In the genomic region with DNA sequence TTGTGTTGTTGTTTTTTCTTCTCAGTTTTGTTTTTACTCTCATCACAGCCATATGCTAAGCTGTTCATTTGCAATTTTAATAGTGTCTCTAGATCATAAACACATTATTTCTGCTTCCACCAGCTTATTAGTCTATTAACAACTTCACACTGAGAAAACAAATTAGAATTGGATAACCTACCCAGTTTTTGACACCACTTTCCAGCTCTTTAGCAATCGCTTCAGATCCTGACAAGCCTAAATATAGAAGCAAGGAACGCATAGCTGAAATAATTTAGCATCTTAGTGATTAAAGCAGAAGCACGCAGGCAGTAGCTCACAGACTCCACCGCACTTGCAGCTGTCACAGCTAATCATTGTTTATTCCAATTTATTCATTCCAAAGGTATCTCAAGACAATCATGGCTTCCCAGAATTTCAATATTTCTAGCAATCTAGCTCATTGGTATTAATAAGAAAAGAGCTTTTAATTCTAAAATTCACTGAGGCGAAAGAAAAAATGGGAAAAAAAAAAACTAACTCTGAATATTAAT, we compare ENCODE assay signal across 23 mouse cellular contexts.
A peak's percentile ranks its signal among the peaks of the same experiment; 100 is the strongest.
DNase-seq lines count a peak whose midpoint lies in the region; ATAC-seq lines count a peak whose summit lies in the region.
"Had no signal": no experiment of that assay in that cellular context is flagged by ENCODE, and none has a peak within 500 bp of the region (broad histone marks: within the 10 kb centered on the region; RNA-seq: fewer than 3 reads in every experiment).

No protein-coding gene starts in this region.

- H3K27me3 ChIP-seq in embryonic facial prominence, embryonic 14.5 days (replicated peaks; ENCODE audit: control insufficient read depth, insufficient read depth, low read length) = no peaks in the 10 kb centered on the region
- no peaks in the 10 kb centered on the region for H3K27me3 ChIP-seq in embryonic facial prominence, embryonic 10.5 days (replicated peaks; ENCODE audit: low read depth, poor library complexity, severe bottlenecking)
- no peaks in the 10 kb centered on the region for H3K27me3 ChIP-seq in heart, embryonic 13.5 days (replicated peaks)
- H3K27me3 ChIP-seq in midbrain, embryonic 11.5 days (ENCODE audit: control insufficient read depth, insufficient read depth, low read length) = no peaks in the 10 kb centered on the region
- H3K27me3 ChIP-seq in midbrain, embryonic 10.5 days (ENCODE audit: low read depth, poor library complexity, severe bottlenecking) = no peaks in the 10 kb centered on the region
- H3K27me3 ChIP-seq: intestine, embryonic 15.5 days; kidney, embryonic 15.5 days; neural tube, embryonic 15.5 days; Patski had no signal

- H3K4me2 ChIP-seq in embryonic facial prominence, embryonic 14.5 days (ENCODE audit: low read depth, low read length) = no peak overlapping the region
- H3K4me2 ChIP-seq in heart, embryonic 13.5 days = peak overlapping the region; percentile 43
- no peak overlapping the region for H3K4me2 ChIP-seq in midbrain, embryonic 11.5 days
- H3K4me2 ChIP-seq: hindbrain, embryonic 14.5 days; intestine, embryonic 15.5 days; kidney, embryonic 15.5 days; liver, embryonic 11.5 days; neural tube, embryonic 15.5 days had no signal

- no peaks in the 10 kb centered on the region for H3K36me3 ChIP-seq in embryonic facial prominence, embryonic 14.5 days (ENCODE audit: control insufficient read depth, insufficient read depth, low read length)
- H3K36me3 ChIP-seq in embryonic facial prominence, embryonic 10.5 days (replicated peaks) = no peaks in the 10 kb centered on the region
- H3K36me3 ChIP-seq in heart, embryonic 13.5 days = no peaks in the 10 kb centered on the region
- H3K36me3 ChIP-seq in midbrain, embryonic 11.5 days (ENCODE audit: control insufficient read depth, insufficient read depth, low read length) = no peaks in the 10 kb centered on the region
- H3K36me3 ChIP-seq in midbrain, embryonic 10.5 days = no peaks in the 10 kb centered on the region
- H3K36me3 ChIP-seq: intestine, embryonic 15.5 days; kidney, embryonic 15.5 days; neural tube, embryonic 15.5 days had no signal

- no peak overlapping the region for H3K4me3 ChIP-seq in embryonic facial prominence, embryonic 14.5 days (ENCODE audit: low read depth, low read length)
- no peak overlapping the region for H3K4me3 ChIP-seq in embryonic facial prominence, embryonic 10.5 days
- H3K4me3 ChIP-seq in heart, embryonic 13.5 days = no peak overlapping the region
- no peak overlapping the region for H3K4me3 ChIP-seq in midbrain, embryonic 11.5 days (ENCODE audit: low read depth, low read length)
- H3K4me3 ChIP-seq in midbrain, embryonic 10.5 days = no peak overlapping the region
- H3K4me3 ChIP-seq: gastrocnemius, adult 2 months; intestine, embryonic 15.5 days; kidney, embryonic 15.5 days; neural tube, embryonic 15.5 days had no signal

- 54% methylated on average over 5 of the region's 5 CpGs for WGBS in embryonic facial prominence, embryonic 14.5 days
- WGBS in embryonic facial prominence, embryonic 10.5 days = 74% methylated on average over 5 of the region's 5 CpGs
- WGBS in heart, embryonic 13.5 days = 39% methylated on average over 5 of the region's 5 CpGs
- WGBS in midbrain, embryonic 11.5 days = 88% methylated on average over 5 of the region's 5 CpGs
- WGBS in midbrain, embryonic 10.5 days = 91% methylated on average over 5 of the region's 5 CpGs

- no peaks in the 10 kb centered on the region for H3K4me1 ChIP-seq in embryonic facial prominence, embryonic 14.5 days (ENCODE audit: control insufficient read depth, insufficient read depth, low read length)
- no peaks in the 10 kb centered on the region; the same call in 1 of the 2 replicates for H3K4me1 ChIP-seq in embryonic facial prominence, embryonic 10.5 days
- peaks cover 46% of the 10 kb centered on the region for H3K4me1 ChIP-seq in heart, embryonic 13.5 days
- H3K4me1 ChIP-seq in midbrain, embryonic 11.5 days (ENCODE audit: control insufficient read depth, insufficient read depth, low read length) = no peaks in the 10 kb centered on the region
- H3K4me1 ChIP-seq in midbrain, embryonic 10.5 days = peaks cover 2% of the 10 kb centered on the region; the same call in 1 of the 2 replicates
- H3K4me1 ChIP-seq: intestine, embryonic 15.5 days; kidney, embryonic 15.5 days; neural tube, embryonic 15.5 days had no signal

- H3K27ac ChIP-seq in embryonic facial prominence, embryonic 14.5 days (replicated peaks; ENCODE audit: low read depth, low read length) = no peak overlapping the region
- no peak overlapping the region for H3K27ac ChIP-seq in embryonic facial prominence, embryonic 10.5 days (replicated peaks)
- H3K27ac ChIP-seq in heart, embryonic 13.5 days (replicated peaks) = peak overlapping the region; percentile 88
- no peak overlapping the region for H3K27ac ChIP-seq in midbrain, embryonic 11.5 days (ENCODE audit: low read depth, low read length)
- no peak overlapping the region for H3K27ac ChIP-seq in midbrain, embryonic 10.5 days (replicated peaks)
- H3K27ac ChIP-seq: gastrocnemius, adult 2 months; hindbrain, embryonic 14.5 days; intestine, embryonic 15.5 days; kidney, embryonic 15.5 days; neural tube, embryonic 15.5 days had no signal

- H3K9me3 ChIP-seq in embryonic facial prominence, embryonic 14.5 days (ENCODE audit: control insufficient read depth, low read length) = no peaks in the 10 kb centered on the region
- H3K9me3 ChIP-seq in embryonic facial prominence, embryonic 10.5 days = no peaks in the 10 kb centered on the region
- H3K9me3 ChIP-seq in heart, embryonic 13.5 days = no peaks in the 10 kb centered on the region
- H3K9me3 ChIP-seq in midbrain, embryonic 11.5 days (ENCODE audit: control insufficient read depth, low read length) = no peaks in the 10 kb centered on the region
- no peaks in the 10 kb centered on the region for H3K9me3 ChIP-seq in midbrain, embryonic 10.5 days (replicated peaks)
- H3K9me3 ChIP-seq: intestine, embryonic 15.5 days; kidney, embryonic 15.5 days; neural tube, embryonic 15.5 days had no signal

- DNase-seq in embryonic facial prominence, embryonic 14.5 days (ENCODE audit: low spot score) = peak; percentile 18
- DNase-seq in embryonic facial prominence, embryonic 10.5 days (ENCODE audit: low spot score) = no peak
- no peak for DNase-seq in heart, postnatal 4 days
- DNase-seq in midbrain, embryonic 11.5 days (ENCODE audit: low spot score, missing footprints) = peak; percentile 37
- DNase-seq in midbrain, embryonic 10.5 days (ENCODE audit: low spot score) = no peak
- DNase-seq in gastrocnemius, postnatal 10 days = no peak
- DNase-seq: adrenal gland, postnatal 10 days; cerebellum, adult 11-12 months; cerebellum, postnatal 25 days; gastrocnemius, adult 2 months; kidney, postnatal 4 days; lung, adult 2 months; lung, postnatal 36 days; right cerebral cortex, postnatal 25 days; thymus, postnatal 36 days had no signal

- H3K9ac ChIP-seq in embryonic facial prominence, embryonic 14.5 days (ENCODE audit: low read depth, low read length) = no peak overlapping the region
- no peak overlapping the region for H3K9ac ChIP-seq in heart, embryonic 13.5 days
- H3K9ac ChIP-seq in midbrain, embryonic 11.5 days (ENCODE audit: low read length) = no peak overlapping the region
- H3K9ac ChIP-seq: hindbrain, embryonic 14.5 days; intestine, embryonic 15.5 days; kidney, embryonic 15.5 days; neural tube, embryonic 15.5 days had no signal

- ATAC-seq in embryonic facial prominence, embryonic 14.5 days (ENCODE audit: low read depth) = no peak
- ATAC-seq in heart, embryonic 13.5 days (ENCODE audit: extremely low read depth, insufficient number of reproducible peaks, low FRiP score, low TSS enrichment) = no peak
- no peak for ATAC-seq in midbrain, embryonic 11.5 days (ENCODE audit: low FRiP score)
- no peak for ATAC-seq in megakaryocyte, adult 5-6 weeks (ENCODE audit: poor library complexity, severe bottlenecking)
- ATAC-seq: intestine, embryonic 15.5 days; Patski had no signal

Comparison
In these comparisons a context has a peak if more than half of its experiments do, and no peak if none do; other contexts are left out.
1. DNase-seq: peak in embryonic facial prominence, embryonic 14.5 days (single experiment) and midbrain, embryonic 11.5 days (single experiment); none in embryonic facial prominence, embryonic 10.5 days (single experiment), heart, postnatal 4 days (single experiment), midbrain, embryonic 10.5 days (single experiment) and gastrocnemius, postnatal 10 days (single experiment).